ENCODE assay signal across 8 mouse cellular contexts in the genomic region with DNA sequence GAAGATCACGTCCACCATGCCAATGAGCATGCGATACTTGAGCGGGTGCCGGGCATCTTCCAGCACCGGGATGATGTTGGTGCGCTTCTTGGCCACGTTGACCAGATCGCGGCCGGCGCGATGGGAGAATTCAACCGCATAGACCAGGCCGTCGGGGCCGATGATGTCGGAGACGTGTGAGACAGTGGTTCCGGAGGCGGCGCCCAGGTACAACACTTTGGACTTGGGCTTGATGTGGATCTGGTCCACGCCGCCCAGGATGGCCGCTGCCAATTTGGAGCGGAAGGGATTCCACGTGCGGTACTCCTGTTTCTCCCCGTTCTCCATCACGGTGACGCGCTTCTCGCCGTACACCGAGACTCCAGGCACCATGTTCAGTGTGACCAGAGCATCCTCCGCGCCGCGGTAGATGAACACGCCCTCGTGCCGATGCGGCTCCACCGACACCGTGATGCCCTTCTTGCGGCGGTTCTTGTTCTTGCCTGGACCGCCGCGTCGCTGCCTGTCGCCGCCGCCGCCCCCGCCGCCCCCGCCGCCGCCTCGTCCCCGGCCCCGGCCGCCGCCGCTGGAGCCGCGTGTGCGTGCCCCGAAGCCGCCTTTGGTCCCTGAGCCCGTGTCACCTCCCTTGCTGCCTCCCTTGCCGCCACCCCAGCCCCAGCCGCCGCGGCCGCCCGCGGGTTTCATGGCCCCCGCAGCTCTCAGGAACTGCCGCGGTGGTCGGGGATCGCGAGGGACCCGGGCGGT. TPM values are rescaled to one million over a fixed set of nuclear protein-coding genes. Genes with fewer than 3 reads are reported as not detected.
DNase-seq lines count a peak whose midpoint lies in the region; ATAC-seq and TF ChIP-seq lines count a peak whose summit lies in the region.

No protein-coding gene starts in this region.

- peaks cover 14% of the 10 kb centered on the region for H3K9me3 ChIP-seq in G1E (replicated peaks)
- H3K9me3 ChIP-seq in forebrain, embryonic 11.5 days (ENCODE audit: control insufficient read depth, low read length) = no peaks in the 10 kb centered on the region
- no peaks in the 10 kb centered on the region for H3K9me3 ChIP-seq in midbrain, postnatal 0 days (ENCODE audit: low read length)

- ATAC-seq in G1E (ENCODE audit: extremely low read depth, insufficient number of reproducible peaks, low FRiP score, poor library complexity, severe bottlenecking) = no peak
- ATAC-seq in forebrain, embryonic 11.5 days (replicated peaks; ENCODE audit: low FRiP score) = 0 out of 2 replicates have a peak, but pooled peaks have one; percentile 30
- peak; percentile 77 for ATAC-seq in midbrain, postnatal 0 days (ENCODE audit: low FRiP score)

- H3K4me1 ChIP-seq in G1E (ENCODE audit: insufficient read depth, low read depth, low read length) = no peaks in the 10 kb centered on the region
- H3K4me1 ChIP-seq in forebrain, embryonic 11.5 days (replicated peaks; ENCODE audit: control insufficient read depth, insufficient read depth, low read length) = peaks cover 11% of the 10 kb centered on the region
- peaks cover 6% of the 10 kb centered on the region for H3K4me1 ChIP-seq in midbrain, postnatal 0 days (ENCODE audit: insufficient read depth, low read length)

- peak overlapping the region; percentile 68 for H3K4me2 ChIP-seq in forebrain, embryonic 11.5 days (ENCODE audit: low read depth, low read length, severe bottlenecking)
- H3K4me2 ChIP-seq in midbrain, postnatal 0 days (ENCODE audit: low read depth, low read length, poor library complexity, severe bottlenecking) = peak overlapping the region; percentile 59

- DNase-seq in gastrocnemius, postnatal 10 days = peak; percentile 9
- DNase-seq in gastrocnemius, postnatal 4 days (ENCODE audit: low spot score in 2 of 2) = no peak
- no peak for DNase-seq in G1E (ENCODE audit: low spot score)
- peak; percentile 65 for DNase-seq in forebrain, embryonic 11.5 days (ENCODE audit: low spot score)
- DNase-seq in layer of hippocampus, postnatal 14 days (ENCODE audit: low spot score in 2 of 2) = peak; percentile 26 to 39
- DNase-seq in midbrain, postnatal 0 days (ENCODE audit: low spot score) = peak; percentile 44
- no peak for DNase-seq in ovary, postnatal 14 days (ENCODE audit: low spot score)
- no peak for DNase-seq in adrenal gland, adult (ENCODE audit: inconsistent age in 2 of 2, low spot score in 1 of 2)

- peaks cover 8% of the 10 kb centered on the region for H3K27me3 ChIP-seq in G1E (ENCODE audit: insufficient read depth, low read length)
- H3K27me3 ChIP-seq in forebrain, embryonic 11.5 days (ENCODE audit: control insufficient read depth, insufficient read depth, low read length) = peaks cover 33% of the 10 kb centered on the region
- no peaks in the 10 kb centered on the region for H3K27me3 ChIP-seq in midbrain, postnatal 0 days (ENCODE audit: insufficient read depth, low read length)

- TF ChIP-seq CTCF in G1E (IDR thresholded peaks at IDR 0.05; ENCODE audit: low read depth, low read length) = no peak
- no peak for TF ChIP-seq CTCF in midbrain, postnatal 0 days (IDR thresholded peaks at IDR 0.05)

- peak overlapping the region; percentile 41 for H3K9ac ChIP-seq in forebrain, embryonic 11.5 days (ENCODE audit: low read length)
- H3K9ac ChIP-seq in midbrain, postnatal 0 days (replicated peaks; ENCODE audit: low read length, poor library complexity, severe bottlenecking) = peak overlapping the region; percentile 92

- 3% methylated on average over 75 of the region's 86 CpGs for WGBS in forebrain, embryonic 11.5 days
- 2% methylated on average over 66 of the region's 86 CpGs for WGBS in midbrain, postnatal 0 days

- H3K27ac ChIP-seq in forebrain, embryonic 11.5 days (ENCODE audit: low read depth, low read length) = no peak overlapping the region
- H3K27ac ChIP-seq in midbrain, postnatal 0 days (ENCODE audit: low read depth, low read length) = peak overlapping the region; percentile 95

- H3K4me3 ChIP-seq in G1E (ENCODE audit: low read depth, low read length) = peak overlapping the region; percentile 3; the same call in 1 of the 2 replicates
- peak overlapping the region; percentile 46 for H3K4me3 ChIP-seq in forebrain, embryonic 11.5 days (ENCODE audit: low read depth, low read length)
- H3K4me3 ChIP-seq in midbrain, postnatal 0 days (ENCODE audit: low read depth, low read length) = peak overlapping the region; percentile 61

- H3K36me3 ChIP-seq in G1E (replicated peaks) = no peaks in the 10 kb centered on the region
- no peaks in the 10 kb centered on the region for H3K36me3 ChIP-seq in forebrain, embryonic 11.5 days (ENCODE audit: control insufficient read depth, insufficient read depth, low read length)
- no peaks in the 10 kb centered on the region for H3K36me3 ChIP-seq in midbrain, postnatal 0 days (ENCODE audit: insufficient read depth, low read length)

RNA-seq across cellular contexts. Expression of gene Fbll1, which starts 0.8 kb away (rescaled TPM):
- total RNA-seq in gastrocnemius, postnatal 10 days (2021) = under 1 TPM in 1 of 2 experiments, not detected in 1; 0.16 TPM
- total RNA-seq in gastrocnemius, postnatal 4 days (2021) = not detected
- total RNA-seq in G1E (2014; fragmentation: Nextera tagmentation) = not detected in 2 replicates
- 0.11 TPM in 1 of 2 replicates, not detected in the other for total RNA-seq in G1E (2017)
- polyA plus RNA-seq in G1E (2012) = not detected in 2 replicates
- polyA plus RNA-seq in forebrain, embryonic 11.5 days (2014; fragmentation: Nextera tagmentation; extraction: Ambion mirVana) = 2.1 and 2.3 TPM in 2 replicates
- total RNA-seq in layer of hippocampus, postnatal 14 days (2021) = 10 to 100 TPM; 47.2 to 49.1 TPM
- total RNA-seq in midbrain, postnatal 0 days (2014; rRNA removed) = 57.1 and 75.5 TPM in 2 replicates
- 31.0 and 34.6 TPM in 2 replicates for polyA plus RNA-seq in midbrain, postnatal 0 days (2015; fragmentation: Nextera tagmentation; extraction: Ambion mirVana)

RNA-seq across cellular contexts. Expression of gene Pank3, which starts 28.6 kb away (rescaled TPM):
- 10 to 100 TPM; 21.4 to 23.3 TPM for total RNA-seq in gastrocnemius, postnatal 10 days (2021)
- total RNA-seq in gastrocnemius, postnatal 4 days (2021) = 10 to 100 TPM; 32.4 to 35.4 TPM
- total RNA-seq in G1E (2014; fragmentation: Nextera tagmentation) (32.6 and 36.7 TPM in 2 replicates), G1E (2017) (67.7 and 73.0 TPM in 2 replicates)
- polyA plus RNA-seq in G1E (2012) = 2.9 and 3.2 TPM in 2 replicates
- polyA plus RNA-seq in forebrain, embryonic 11.5 days (2014; fragmentation: Nextera tagmentation; extraction: Ambion mirVana) = 25.5 and 29.2 TPM in 2 replicates
- 10 to 100 TPM; 56.1 to 56.6 TPM for total RNA-seq in layer of hippocampus, postnatal 14 days (2021)
- 78.5 and 94.7 TPM in 2 replicates for total RNA-seq in midbrain, postnatal 0 days (2014; rRNA removed)
- 11.3 and 11.7 TPM in 2 replicates for polyA plus RNA-seq in midbrain, postnatal 0 days (2015; fragmentation: Nextera tagmentation; extraction: Ambion mirVana)

RNA-seq across cellular contexts. Expression of gene Rars, which starts 36.4 kb away (rescaled TPM):
- 10 to 100 TPM; 54.2 to 59.1 TPM for total RNA-seq in gastrocnemius, postnatal 10 days (2021)
- total RNA-seq in gastrocnemius, postnatal 4 days (2021) = 10 to 100 TPM; 54.2 to 57.1 TPM
- total RNA-seq in G1E (2014; fragmentation: Nextera tagmentation) (150 and 161 TPM in 2 replicates), G1E (2017) (129 and 150 TPM in 2 replicates)
- polyA plus RNA-seq in G1E (2012) = 7.4 and 9.5 TPM in 2 replicates
- 107 and 110 TPM in 2 replicates for polyA plus RNA-seq in forebrain, embryonic 11.5 days (2014; fragmentation: Nextera tagmentation; extraction: Ambion mirVana)
- total RNA-seq in layer of hippocampus, postnatal 14 days (2021) = 10 to 100 TPM; 46.1 to 46.2 TPM
- 41.3 and 45.8 TPM in 2 replicates for total RNA-seq in midbrain, postnatal 0 days (2014; rRNA removed)
- 61.9 and 66.2 TPM in 2 replicates for polyA plus RNA-seq in midbrain, postnatal 0 days (2015; fragmentation: Nextera tagmentation; extraction: Ambion mirVana)

Comparison
In these comparisons a context has a peak if more than half of its experiments do, and no peak if none do; other contexts are left out.
1. DNase-seq: peak in gastrocnemius, postnatal 10 days (single experiment), forebrain, embryonic 11.5 days (single experiment), layer of hippocampus, postnatal 14 days (2 of 2) and midbrain, postnatal 0 days (single experiment); none in gastrocnemius, postnatal 4 days (0 of 2), G1E (single experiment), ovary, postnatal 14 days (single experiment) and adrenal gland, adult (0 of 2).
2. H3K4me3 ChIP-seq: peak in every context shown above with its lines; median percentile 61 in midbrain, postnatal 0 days; 46 in forebrain, embryonic 11.5 days; 3 in G1E.
3. RNA of gene Fbll1, which starts 0.8 kb away (total RNA-seq): 57.1 to 75.5 TPM in midbrain, postnatal 0 days and 47.2 to 49.1 TPM in layer of hippocampus, postnatal 14 days; 0.16 TPM in gastrocnemius, postnatal 10 days, 0.11 TPM in G1E and not detected in gastrocnemius, postnatal 4 days; every median in the first group is over 10 times any median in the second.